Mouse (Mus musculus): ENCODE results near the gene Fam83b. TPM values are rescaled to one million over a fixed set of nuclear protein-coding genes. Genes with fewer than 3 reads are reported as not detected.

Gene Fam83b
- total and polyA plus RNA-seq, 3 experiments: 0.08 to 0.41 (median 0.40) TPM

DNA sequence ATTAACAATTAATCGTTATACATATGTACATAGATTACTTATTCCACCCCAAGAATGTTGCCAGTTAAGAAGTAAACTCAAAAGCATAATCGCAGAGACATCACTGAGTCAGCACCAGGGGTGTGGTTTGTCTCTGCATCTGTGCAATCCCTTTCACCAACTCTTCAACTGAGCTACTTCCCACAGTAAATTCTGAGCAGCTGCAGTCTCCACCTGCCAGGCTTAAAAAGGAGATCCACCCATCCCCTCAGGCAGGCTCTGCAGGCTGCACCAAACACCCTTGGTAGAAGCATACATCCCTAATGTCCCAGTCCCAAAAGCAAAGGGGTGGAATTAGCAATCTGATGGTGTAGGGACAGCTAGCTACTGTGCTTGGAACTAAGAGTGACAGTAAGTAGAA lies 1.3 kb downstream of the Fam83b start:
- H3K27ac ChIP-seq (ENCODE audit: insufficient read depth, low read depth): no peak overlapping the region
- dilution Hi-C loops (cut with MboI; ENCODE audit: extremely low pct_ligation_motif_present, extremely low pct_unique_long_range_greater_than_20kb, low sequenced_read_pairs): no loop called here
- peaks cover 0 to 15% of the 10 kb centered on the region in 2 experiments; a peak in 2 of 4 replicates for H3K4me1 ChIP-seq (ENCODE audit: control insufficient read depth in 1 of 2, insufficient read depth in 2 of 2)
- no peaks in the 10 kb centered on the region for H3K79me2 ChIP-seq (replicated peaks; ENCODE audit: control insufficient read depth, extremely low read depth, insufficient read depth, poor library complexity, severe bottlenecking)
- no peak overlapping the region for H3K9ac ChIP-seq (ENCODE audit: insufficient read depth, low read depth)
- H3K27me3 ChIP-seq (replicated peaks): no peaks in the 10 kb centered on the region
- no peak for TF ChIP-seq CTCF (conservative IDR thresholded peaks at IDR 0.05 in 1 of 2, IDR thresholded peaks at IDR 0.05 in 1 of 2; ENCODE audit: low read depth in 2 of 2, low read length in 2 of 2)
- no peak for TF ChIP-seq ZMIZ1 (IDR thresholded peaks at IDR 0.05; ENCODE audit: low read depth, low read length)
- no peak for TF ChIP-seq EP300 (IDR thresholded peaks at IDR 0.05; ENCODE audit: low read length)
- TF ChIP-seq USF2 (conservative IDR thresholded peaks at IDR 0.05; ENCODE audit: low read depth, low read length): no peak
- no peak for TF ChIP-seq ELF1 (IDR thresholded peaks at IDR 0.05; ENCODE audit: low read depth, low read length)
- TF ChIP-seq MEF2A (IDR thresholded peaks at IDR 0.05; ENCODE audit: borderline replicate concordance, low read depth, low read length): no peak
- TF ChIP-seq KAT2A (IDR thresholded peaks at IDR 0.05; ENCODE audit: insufficient replicate concordance, low read length): no peak
- TF ChIP-seq ZC3H11A (IDR thresholded peaks at IDR 0.05; ENCODE audit: low read depth, low read length): no peak
- H3K4me3 ChIP-seq (replicated peaks in 1 of 3; ENCODE audit: low read depth in 2 of 3, low read length in 2 of 3, poor library complexity in 1 of 3): no peak overlapping the region
- H3K36me3 ChIP-seq (replicated peaks in 1 of 2; ENCODE audit: control insufficient read depth in 1 of 2, insufficient read depth in 1 of 2, low read length in 1 of 2): no peaks in the 10 kb centered on the region
- DNase-seq (ENCODE audit: extremely low read depth): no peak
- in situ Hi-C loops (cut with MboI; ENCODE audit: low pct_ligation_motif_present, low pct_unique_long_range_greater_than_20kb, low sequenced_read_pairs): no loop called here
- H3K9me3 ChIP-seq (replicated peaks; ENCODE audit: low read length): no peaks in the 10 kb centered on the region
- H3K4me2 ChIP-seq (ENCODE audit: insufficient read depth, low read depth, poor library complexity, severe bottlenecking): no peak overlapping the region

GRCm38 (mm10) chr9:76564071-76564470 lies 2.8 kb downstream of the Fam83b start:
- in situ Hi-C loops (cut with MboI; ENCODE audit: low pct_ligation_motif_present, low pct_unique_long_range_greater_than_20kb, low sequenced_read_pairs) (no loop called here), dilution Hi-C loops (cut with MboI; ENCODE audit: extremely low pct_ligation_motif_present, extremely low pct_unique_long_range_greater_than_20kb, low sequenced_read_pairs) (no loop called here)
- no peak for DNase-seq (ENCODE audit: extremely low read depth)

DNA sequence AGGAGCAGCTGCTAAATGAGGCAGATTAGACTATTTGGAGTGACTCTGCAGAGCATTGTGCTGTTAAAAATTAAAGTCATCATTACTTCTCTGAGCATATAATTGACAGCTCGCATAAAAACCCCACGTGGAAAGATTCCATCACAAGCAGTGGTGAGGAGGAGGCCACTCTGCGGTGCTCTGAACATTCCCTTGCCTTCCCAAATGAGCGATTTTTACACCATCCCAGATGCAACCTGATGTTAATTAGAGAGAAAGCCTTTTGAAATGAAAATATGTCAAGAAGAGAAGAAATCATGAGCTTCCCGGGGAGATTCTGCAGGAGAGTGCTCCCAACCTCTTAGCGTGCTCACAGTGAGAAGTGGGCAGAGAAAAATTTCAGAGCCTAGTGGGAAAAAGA lies 4.1 kb downstream of the Fam83b start:
- no peak for DNase-seq (ENCODE audit: extremely low read depth)
- dilution Hi-C loops (cut with MboI; ENCODE audit: extremely low pct_ligation_motif_present, extremely low pct_unique_long_range_greater_than_20kb, low sequenced_read_pairs): no loop called here
- no peak overlapping the region for H3K27ac ChIP-seq (ENCODE audit: insufficient read depth, low read depth)
- H3K27me3 ChIP-seq (replicated peaks): no peaks in the 10 kb centered on the region
- H3K4me1 ChIP-seq (ENCODE audit: control insufficient read depth in 1 of 2, insufficient read depth in 2 of 2): peaks cover 0 to 15% of the 10 kb centered on the region in 2 experiments; a peak in 2 of 4 replicates
- TF ChIP-seq NELFE (IDR thresholded peaks at IDR 0.05; ENCODE audit: low read depth, low read length) (no peak), POLR2A (IDR thresholded peaks at IDR 0.05; ENCODE audit: low read depth, low read length) (no peak), JUN (IDR thresholded peaks at IDR 0.05; ENCODE audit: insufficient read depth, low read depth, low read length) (no peak)
- in situ Hi-C loops (cut with MboI; ENCODE audit: low pct_ligation_motif_present, low pct_unique_long_range_greater_than_20kb, low sequenced_read_pairs): no loop called here
- no peak overlapping the region for H3K9ac ChIP-seq (ENCODE audit: insufficient read depth, low read depth)
- no peaks in the 10 kb centered on the region for H3K36me3 ChIP-seq (replicated peaks in 1 of 2; ENCODE audit: control insufficient read depth in 1 of 2, insufficient read depth in 1 of 2, low read length in 1 of 2)
- H3K4me3 ChIP-seq (replicated peaks in 1 of 3; ENCODE audit: low read depth in 2 of 3, low read length in 2 of 3, poor library complexity in 1 of 3): no peak overlapping the region
- H3K79me2 ChIP-seq (replicated peaks; ENCODE audit: control insufficient read depth, extremely low read depth, insufficient read depth, poor library complexity, severe bottlenecking): no peaks in the 10 kb centered on the region
- no peaks in the 10 kb centered on the region for H3K9me3 ChIP-seq (replicated peaks; ENCODE audit: low read length)
- no peak overlapping the region for H3K4me2 ChIP-seq (ENCODE audit: insufficient read depth, low read depth, poor library complexity, severe bottlenecking)

More at GRCm38 (mm10) chr9:76564071-76564470, 2.8 kb downstream of the Fam83b start:
- no peaks in the 10 kb centered on the region for H3K79me2 ChIP-seq (replicated peaks; ENCODE audit: control insufficient read depth, extremely low read depth, insufficient read depth, poor library complexity, severe bottlenecking)
- H3K9me3 ChIP-seq (replicated peaks; ENCODE audit: low read length): no peaks in the 10 kb centered on the region
- H3K4me2 ChIP-seq (ENCODE audit: insufficient read depth, low read depth, poor library complexity, severe bottlenecking): no peak overlapping the region
- no peak overlapping the region for H3K9ac ChIP-seq (ENCODE audit: insufficient read depth, low read depth)
- TF ChIP-seq SMC3 (IDR thresholded peaks at IDR 0.05; ENCODE audit: low read depth, low read length) (no peak), CHD2 (IDR thresholded peaks at IDR 0.05; ENCODE audit: low read length) (no peak), BHLHE40 (IDR thresholded peaks at IDR 0.05; ENCODE audit: low read depth, low read length) (no peak), ETS1 (conservative IDR thresholded peaks at IDR 0.05; ENCODE audit: low read depth, low read length) (no peak), MAZ (IDR thresholded peaks at IDR 0.05; ENCODE audit: low read depth, low read length) (no peak), SIN3A (IDR thresholded peaks at IDR 0.05; ENCODE audit: low read length) (no peak), HCFC1 (IDR thresholded peaks at IDR 0.05; ENCODE audit: low read depth, low read length) (no peak), JUN (IDR thresholded peaks at IDR 0.05; ENCODE audit: insufficient read depth, low read depth, low read length) (no peak), ZNF384 (IDR thresholded peaks at IDR 0.05; ENCODE audit: low read depth, low read length) (no peak), MEF2A (IDR thresholded peaks at IDR 0.05; ENCODE audit: borderline replicate concordance, low read depth, low read length) (no peak)
- H3K4me1 ChIP-seq (ENCODE audit: control insufficient read depth in 1 of 2, insufficient read depth in 2 of 2): peaks cover 0 to 15% of the 10 kb centered on the region in 2 experiments; a peak in 2 of 4 replicates
- no peak overlapping the region for H3K4me3 ChIP-seq (replicated peaks in 1 of 3; ENCODE audit: low read depth in 2 of 3, low read length in 2 of 3, poor library complexity in 1 of 3)
- no peak overlapping the region for H3K27ac ChIP-seq (ENCODE audit: insufficient read depth, low read depth)
- no peaks in the 10 kb centered on the region for H3K27me3 ChIP-seq (replicated peaks)
- no peaks in the 10 kb centered on the region for H3K36me3 ChIP-seq (replicated peaks in 1 of 2; ENCODE audit: control insufficient read depth in 1 of 2, insufficient read depth in 1 of 2, low read length in 1 of 2)
